Mouse (Mus musculus) layer of hippocampus, adult 2 months (tissue): ENCODE measurements around the gene Fbxl20. TPM values are rescaled to one million over a fixed set of nuclear protein-coding genes. Genes with fewer than 3 reads are reported as not detected.

Experiments used
- DNase-seq, 2 experiments: peaks; one replicate each; pipeline ENCODE4 v3.0.0; 2022; ENCODE audit warnings: low spot score in 2 of 2
- H3K27ac ChIP-seq: fragments of 200-600 bp; 2 replicates; pipeline ENCODE4 v1.8.1; 2022
- H3K4me3 ChIP-seq: fragments of 200-600 bp; 2 replicates; pipeline ENCODE4 v1.8.1; 2022; ENCODE audit warnings: mild to moderate bottlenecking
- CTCF ChIP-seq: fragments of 200-600 bp; conservative IDR thresholded peaks from 2 replicates; pipeline ENCODE4 v1.8.1; 2022; ENCODE audit warnings: antibody characterized with exemption, mild to moderate bottlenecking, moderate library complexity
- total RNA-seq, 2 experiments: library from RNA; stranded (reverse); gene quantifications; 2 replicates each; pipeline ENCODE4 v1.2.3; 2021

The Fbxl20 gene
- total RNA-seq, 2 experiments from 2014 or later, result 33.7 to 34.2 TPM

DNA sequence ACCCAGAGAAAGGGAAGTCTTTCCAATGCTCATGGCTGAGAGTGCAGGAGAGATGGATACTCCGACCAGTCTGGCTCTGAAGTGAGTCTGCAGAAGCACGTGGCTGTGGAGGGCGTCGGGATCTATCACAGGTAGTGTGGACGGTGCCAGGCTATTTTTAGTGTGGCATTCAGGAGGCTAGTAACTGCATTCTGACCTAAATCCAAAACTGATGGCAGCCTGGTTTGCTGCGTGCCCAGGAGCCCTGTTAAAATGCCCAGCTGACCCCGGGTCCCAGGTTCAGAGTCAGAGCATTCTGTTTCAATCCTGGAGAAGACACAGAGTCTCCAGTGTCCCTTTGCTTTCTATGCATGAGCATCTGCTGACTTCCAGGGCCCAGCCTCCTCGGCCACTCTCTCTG, 73.1 kb downstream of the Fbxl20 start:
- TF ChIP-seq CTCF, result no peak
- no peak for DNase-seq
- Histone ChIP-seq H3K4me3 (no peak overlapping the region), H3K27ac (no peak overlapping the region)

DNA sequence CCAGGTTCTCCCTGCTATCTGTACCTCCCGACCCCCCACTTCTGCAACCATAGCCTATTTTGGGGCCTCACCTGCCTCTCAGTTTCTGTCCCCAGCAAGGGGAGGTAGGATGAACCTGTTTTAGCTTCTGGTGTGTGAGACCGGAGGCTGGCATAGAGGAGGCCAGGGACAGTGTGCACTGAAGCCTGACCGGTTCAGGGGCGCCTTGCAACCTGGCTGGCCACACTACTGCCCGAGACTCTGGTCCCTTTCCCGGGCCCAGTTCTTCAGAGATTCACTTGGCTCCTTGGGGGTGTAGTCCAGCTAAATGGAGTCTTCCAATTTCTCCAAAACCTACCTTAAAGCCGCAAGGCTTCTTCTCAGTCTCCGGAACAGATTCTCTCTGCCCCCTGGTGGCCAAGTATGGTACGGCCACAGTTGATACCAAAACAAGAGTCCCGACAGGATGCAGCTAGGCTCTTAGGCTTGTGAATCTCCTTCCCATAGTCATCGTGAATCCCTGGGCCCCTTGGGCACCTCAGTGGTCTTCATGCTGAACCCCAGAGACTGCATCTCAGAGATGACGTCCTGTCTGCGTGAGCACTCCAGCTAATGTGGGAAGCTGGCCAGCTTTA, 74.9 kb downstream of the Fbxl20 start:
- peak; percentile 96 for TF ChIP-seq CTCF
- no peak overlapping the region for H3K27ac ChIP-seq
- DNase-seq, result peak; percentile 82 to 95
- no peak overlapping the region for H3K4me3 ChIP-seq

DNA sequence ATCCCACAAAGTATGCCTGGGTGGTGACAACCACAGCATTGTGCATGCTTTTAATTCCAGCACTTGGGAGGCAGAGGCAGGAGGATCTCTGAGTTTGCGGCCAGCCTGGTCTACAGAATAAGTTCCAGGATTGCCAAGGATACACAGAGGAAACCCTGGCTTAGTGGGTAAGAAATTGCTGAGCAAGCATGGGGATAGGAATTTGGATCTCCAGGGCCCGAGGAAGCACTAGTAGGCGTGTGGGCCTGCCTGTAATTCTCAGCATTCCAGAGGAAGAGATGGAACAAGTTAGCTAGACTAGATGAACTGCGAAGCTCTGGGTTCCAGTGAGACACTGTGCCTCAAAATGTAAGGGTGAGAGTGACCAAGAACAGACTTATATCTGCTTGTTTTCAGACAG, 76.8 kb downstream of the Fbxl20 start:
- Histone ChIP-seq H3K27ac (no peak overlapping the region), H3K4me3 (no peak overlapping the region)
- no peak for TF ChIP-seq CTCF
- DNase-seq, result no peak

DNA sequence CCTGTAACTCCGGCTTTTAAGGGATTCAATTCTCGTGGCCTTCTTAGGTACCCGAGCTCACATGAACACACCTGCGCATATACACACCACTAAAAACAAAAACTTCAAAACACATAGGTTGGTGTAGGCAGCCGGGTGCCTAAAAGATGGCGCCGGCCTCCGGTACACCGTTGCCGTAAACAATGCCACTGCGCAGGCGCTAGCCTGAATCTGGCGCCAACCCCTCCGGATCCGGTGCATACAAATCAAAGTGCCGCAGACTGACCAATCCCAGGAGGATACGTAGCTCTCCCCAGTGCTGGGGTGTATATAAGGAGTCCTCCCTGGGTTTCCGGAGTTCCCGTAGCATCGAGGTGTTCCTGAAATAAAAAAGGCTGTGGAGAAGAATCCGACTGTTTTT, 82.9 kb downstream of the Fbxl20 start:
- no peak overlapping the region for H3K27ac ChIP-seq
- no peak for TF ChIP-seq CTCF
- H3K4me3 ChIP-seq, result no peak overlapping the region
- DNase-seq, result no peak

DNA sequence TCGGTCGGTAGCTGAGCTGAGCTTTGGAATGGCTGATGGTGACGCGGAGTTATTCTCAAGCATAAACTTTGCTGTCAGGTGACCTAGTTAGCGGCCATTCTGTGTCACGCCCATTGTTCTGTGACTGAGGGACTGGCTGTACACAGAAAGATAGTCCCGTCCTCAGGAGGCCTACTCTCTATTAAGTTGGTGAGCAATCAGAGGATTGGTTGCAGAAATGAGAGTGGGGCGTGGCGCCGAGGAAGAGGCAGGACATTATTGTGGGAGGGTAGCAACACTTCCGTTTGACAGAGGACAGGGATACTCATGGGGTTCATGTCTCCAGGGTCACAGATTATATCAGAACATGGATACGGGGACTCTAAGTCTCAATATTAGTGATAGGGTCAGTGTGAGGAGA, 84.0 kb downstream of the Fbxl20 start:
- no peak overlapping the region for H3K27ac ChIP-seq
- no peak for TF ChIP-seq CTCF
- no peak for DNase-seq
- no peak overlapping the region for H3K4me3 ChIP-seq

DNA sequence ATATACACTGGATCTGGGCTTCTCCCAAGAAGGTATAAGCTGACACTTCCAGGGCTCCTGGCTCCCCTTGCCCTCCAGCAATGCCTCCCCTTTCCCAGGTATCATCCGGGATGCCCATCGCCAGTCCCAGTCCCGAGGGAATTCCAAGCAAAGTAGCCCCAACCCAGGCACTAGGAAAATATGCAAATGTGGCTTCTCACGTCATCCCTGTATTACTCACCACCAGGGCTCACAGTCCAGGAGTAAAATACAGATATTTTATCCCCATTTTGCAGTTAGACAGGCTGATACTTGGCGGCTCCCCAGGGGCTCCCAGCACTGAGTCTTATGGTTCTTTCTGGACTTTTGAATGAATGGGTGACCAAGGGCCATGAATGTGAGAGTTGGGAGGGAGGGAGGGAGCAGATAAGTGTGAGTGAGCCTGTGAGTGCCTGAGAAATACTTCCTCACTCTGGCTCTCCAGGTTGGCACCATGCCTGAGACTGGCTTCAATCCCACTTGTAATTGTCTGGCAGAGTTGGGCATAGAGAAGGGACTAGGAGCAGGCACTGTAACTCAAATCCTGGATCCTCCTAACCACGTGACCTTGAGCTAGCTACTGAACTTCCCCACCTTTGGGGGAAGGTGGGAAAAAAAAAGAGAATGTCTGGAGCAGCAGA, 88.2 kb downstream of the Fbxl20 start:
- peak in 1 of 2 experiments; percentile 58 for DNase-seq
- 0 out of 2 replicates have a peak, but pooled peaks have one; percentile 3 for TF ChIP-seq CTCF
- 0 out of 2 replicates have a peak overlapping the region, but pooled peaks have one; percentile 7 for H3K27ac ChIP-seq
- H3K4me3 ChIP-seq, result no peak overlapping the region

DNA sequence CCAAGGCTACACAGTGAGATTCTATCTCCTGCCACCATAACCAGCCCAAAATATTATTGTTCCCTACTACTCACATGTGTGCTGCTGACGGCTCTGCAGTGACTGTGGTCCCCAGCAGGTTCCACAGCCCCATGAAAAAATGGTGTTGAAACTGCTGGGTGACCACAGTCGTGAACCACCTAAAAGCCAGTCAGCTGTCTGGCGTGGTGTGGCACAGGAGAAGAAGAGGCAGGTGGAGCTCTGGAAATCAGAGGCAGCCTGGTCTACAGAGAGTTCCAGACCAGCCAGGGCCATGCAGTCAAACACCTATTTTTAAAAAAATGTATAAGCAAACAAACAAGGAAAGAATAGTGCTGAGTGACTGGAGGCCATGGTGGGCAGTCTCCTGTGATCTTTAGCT, 88.8 kb downstream of the Fbxl20 start:
- DNase-seq, result no peak
- TF ChIP-seq CTCF, result no peak
- H3K27ac ChIP-seq, result no peak overlapping the region
- no peak overlapping the region for H3K4me3 ChIP-seq

DNA sequence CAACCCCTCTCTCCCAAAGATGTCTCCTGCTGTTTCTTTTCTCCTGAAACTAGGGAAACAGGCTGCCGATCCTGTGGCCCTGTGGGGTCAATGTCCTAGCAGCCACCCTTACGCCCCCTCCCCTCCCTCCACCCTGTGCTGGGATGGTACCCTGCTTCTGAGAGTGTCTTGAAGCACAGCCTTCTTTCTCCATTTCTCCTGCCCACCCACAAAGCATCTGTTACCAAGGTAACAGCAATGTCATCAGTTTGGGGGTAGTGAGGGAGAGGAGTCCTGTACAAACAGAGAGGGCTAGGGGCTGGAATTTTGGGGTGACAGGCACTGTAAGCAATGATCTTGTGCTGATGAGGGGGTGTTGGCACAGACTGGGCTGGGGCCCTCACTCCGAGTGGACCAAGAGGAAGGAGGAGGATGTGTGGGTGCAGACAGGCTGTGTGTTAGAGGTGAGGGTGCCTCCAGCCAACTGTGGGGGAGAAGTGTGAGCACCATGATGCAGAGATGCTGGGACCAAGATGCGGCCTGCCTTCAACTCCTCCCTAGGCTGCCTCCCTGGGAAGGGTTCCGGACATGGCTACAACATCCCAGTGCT, 90.0 kb downstream of the Fbxl20 start:
- H3K4me3 ChIP-seq, result no peak overlapping the region
- DNase-seq, result no peak
- TF ChIP-seq CTCF, result no peak
- H3K27ac ChIP-seq, result peak overlapping the region; percentile 74

DNA sequence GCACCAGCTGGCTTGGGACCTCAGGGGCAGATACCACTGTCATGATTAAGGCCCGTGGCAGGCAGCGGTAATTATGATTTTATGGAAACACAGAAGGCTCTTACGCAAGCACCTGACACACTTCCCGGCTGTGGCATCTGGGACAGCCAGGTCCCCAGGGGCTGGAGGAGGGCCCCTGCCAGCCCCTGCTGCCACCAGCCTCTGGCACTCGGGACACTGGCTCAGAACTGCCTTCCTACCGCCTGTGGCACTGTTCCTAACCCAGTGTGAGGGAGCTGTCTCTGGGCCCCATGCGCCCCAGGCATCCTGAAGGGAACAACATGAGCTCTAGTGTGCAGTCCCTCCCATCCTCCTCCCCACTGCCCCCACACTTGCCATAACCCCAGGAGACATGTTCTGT, 90.5 kb downstream of the Fbxl20 start:
- TF ChIP-seq CTCF, result no peak

DNA sequence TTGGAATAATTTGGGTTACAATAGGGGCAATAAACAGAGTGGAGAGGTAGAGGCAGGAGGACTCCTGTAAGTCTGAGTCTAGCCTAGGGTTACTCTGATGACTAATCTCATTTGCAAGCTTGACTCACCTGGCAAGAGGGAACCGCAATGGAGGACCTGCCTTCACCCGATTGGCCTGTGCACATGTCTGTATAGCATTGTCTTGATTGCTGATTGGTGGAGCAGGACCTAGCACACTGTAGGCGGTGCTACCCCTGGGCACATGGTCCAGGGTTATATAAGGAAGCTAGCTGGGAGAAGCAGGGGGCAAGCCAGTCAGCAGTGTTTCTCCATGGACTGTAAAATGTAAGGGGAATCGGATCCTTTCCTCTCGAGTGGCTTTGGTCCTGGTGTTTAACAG, 92.2 kb downstream of the Fbxl20 start:
- no peak overlapping the region for H3K27ac ChIP-seq
- H3K4me3 ChIP-seq, result no peak overlapping the region
- no peak for TF ChIP-seq CTCF
- no peak for DNase-seq

More for the DNA sequence above, 90.5 kb downstream of the Fbxl20 start:
- DNase-seq, result no peak
- Histone ChIP-seq H3K4me3 (no peak overlapping the region), H3K27ac (peak overlapping the region; percentile 74)

DNA sequence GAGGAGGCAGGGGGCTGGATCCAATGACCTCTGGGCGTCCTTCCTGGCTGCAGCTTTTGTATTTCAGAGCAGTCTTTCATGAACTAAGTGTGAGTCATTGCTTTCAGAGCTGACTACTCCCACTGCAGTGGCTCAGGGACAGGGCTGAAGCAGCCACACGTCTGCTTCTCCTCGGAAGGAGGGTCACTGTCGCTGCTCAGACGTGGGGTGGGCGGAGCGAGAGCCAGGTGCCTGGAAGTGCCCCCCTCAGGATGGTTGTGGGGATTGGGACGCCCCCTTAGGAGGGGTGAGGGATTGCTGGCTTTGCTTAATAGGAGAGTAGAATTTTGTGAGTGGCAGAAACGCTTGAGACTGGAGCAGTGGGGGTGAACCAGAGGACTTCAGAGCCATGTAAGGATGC, 92.7 kb downstream of the Fbxl20 start:
- Histone ChIP-seq H3K27ac (no peak overlapping the region; the same call in 1 of the 2 replicates), H3K4me3 (no peak overlapping the region)
- peak; percentile 32 for TF ChIP-seq CTCF
- DNase-seq, result no peak

DNA sequence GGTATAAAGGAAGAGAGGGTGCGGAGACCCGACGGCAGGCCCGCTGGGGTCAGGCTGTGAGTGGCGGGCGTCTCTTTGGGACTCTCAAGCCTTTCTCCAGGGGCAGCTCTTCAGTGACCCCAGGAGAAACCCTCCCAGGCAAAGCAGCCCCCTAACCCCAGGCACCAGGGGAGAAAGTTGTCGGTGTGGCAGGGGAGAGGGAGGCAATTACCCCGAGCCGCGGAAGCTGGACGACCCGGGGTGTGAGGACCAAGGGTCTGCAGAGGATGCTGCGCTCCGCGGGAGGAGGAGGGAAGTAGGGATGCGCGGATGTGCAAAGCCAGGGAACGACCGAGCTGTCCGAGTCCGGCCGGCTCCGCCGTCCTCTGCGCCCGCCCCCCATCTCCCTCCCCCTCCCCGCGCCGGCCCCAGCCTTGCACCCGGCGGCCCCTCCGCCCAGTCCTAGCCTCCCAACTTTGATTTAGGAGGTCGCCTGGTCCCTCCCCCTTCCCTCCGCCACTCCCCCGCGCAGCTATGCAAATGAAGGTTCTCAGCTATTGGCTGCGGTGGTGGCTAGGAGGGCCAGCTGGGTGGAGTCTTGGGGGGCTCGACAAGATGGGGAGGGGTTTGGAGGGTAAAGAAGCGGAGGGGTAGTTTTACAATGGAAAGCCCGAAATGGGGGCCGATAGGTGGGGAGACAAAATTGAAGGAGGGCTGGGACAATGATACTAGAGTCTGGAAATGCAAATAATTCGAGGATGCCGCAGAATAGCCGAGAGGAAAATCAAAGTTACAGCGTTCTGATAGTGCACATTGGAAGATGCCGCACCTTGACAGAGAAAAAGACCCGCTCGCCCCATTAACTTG, 97.0 kb downstream of the Fbxl20 start, which contains the start of gene Stac2:
Gene Stac2 (minus strand): TSS at position 474 of the 846 bp plus-strand sequence.
- H3K27ac ChIP-seq, result peak within 1 kb of the TSS; percentile 32; the same call in 1 of the 2 replicates
- DNase-seq, result peak; percentile 68 to 81
- peak within 1 kb of the TSS; percentile 62 for H3K4me3 ChIP-seq
- no peak for TF ChIP-seq CTCF
